ENCODE assay signal across 8 mouse cellular contexts in the genomic region with DNA sequence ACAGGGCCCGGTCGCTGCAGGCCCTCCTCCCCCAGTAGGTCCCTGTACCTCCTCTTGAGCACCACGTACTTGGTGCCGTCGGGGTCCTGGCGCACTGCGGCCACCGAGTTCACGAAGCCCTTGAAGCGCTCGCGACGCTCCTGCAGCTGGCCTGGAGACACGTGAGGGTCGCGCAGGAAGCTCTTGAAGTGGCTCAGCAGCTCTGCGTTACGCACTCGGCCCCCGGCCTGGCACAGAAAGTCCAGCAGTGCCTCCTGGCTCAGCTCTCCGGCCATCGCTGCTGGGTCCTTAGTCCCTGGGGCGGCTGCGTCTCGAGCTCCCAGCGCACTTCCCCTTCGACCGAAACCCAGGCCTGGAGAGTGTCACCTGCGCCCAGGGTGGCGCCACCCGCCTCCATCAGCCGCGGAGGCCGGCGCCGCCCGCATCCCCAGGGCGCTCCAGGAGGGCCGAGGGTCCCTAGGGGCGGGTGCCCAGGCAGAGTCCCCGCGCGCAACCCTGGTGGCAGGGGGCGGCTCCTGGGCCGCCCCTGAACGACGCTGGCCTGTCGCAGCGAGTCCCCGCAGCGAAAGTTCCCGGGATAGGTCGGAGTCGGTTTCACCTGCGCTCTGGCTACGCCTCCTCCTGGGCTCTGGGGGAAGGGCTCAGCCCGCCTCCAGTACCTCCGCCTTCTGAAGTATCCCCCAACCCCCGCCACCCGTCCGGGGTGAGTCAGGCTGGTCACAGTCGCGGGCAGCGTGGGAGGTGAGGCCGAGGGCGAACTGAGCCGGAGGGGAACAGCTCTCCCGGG. TPM values are rescaled to one million over a fixed set of nuclear protein-coding genes. Genes with fewer than 3 reads are reported as not detected.
A peak's percentile ranks its signal among the peaks of the same experiment; 100 is the strongest.
DNase-seq lines count a peak whose midpoint lies in the region; ATAC-seq lines count a peak whose summit lies in the region.

A gene (minus strand): TSS at position 439 of the 787 bp plus-strand sequence.

- peaks cover 37% of the 10 kb centered on the region for H3K27me3 ChIP-seq in embryonic facial prominence, embryonic 11.5 days (ENCODE audit: control insufficient read depth, insufficient read depth, low read length)
- peaks cover 79% of the 10 kb centered on the region for H3K27me3 ChIP-seq in hindbrain, embryonic 14.5 days (ENCODE audit: control insufficient read depth, insufficient read depth, low read length)
- H3K27me3 ChIP-seq in limb, embryonic 10.5 days (ENCODE audit: low read depth, poor library complexity, severe bottlenecking) = peaks cover 83% of the 10 kb centered on the region
- peaks cover 19% of the 10 kb centered on the region for H3K27me3 ChIP-seq in stomach, embryonic 14.5 days (ENCODE audit: control insufficient read depth, insufficient read depth, low read length)

- peak within 1 kb of the TSS; percentile 98 for H3K4me2 ChIP-seq in embryonic facial prominence, embryonic 11.5 days (ENCODE audit: low read depth, low read length)
- peak within 1 kb of the TSS; percentile 89 for H3K4me2 ChIP-seq in hindbrain, embryonic 14.5 days (replicated peaks)
- H3K4me2 ChIP-seq in stomach, embryonic 14.5 days (replicated peaks; ENCODE audit: low read depth, low read length) = peak within 1 kb of the TSS; percentile 91

- no peaks in the 10 kb centered on the region; the same call in 1 of the 2 replicates for H3K9me3 ChIP-seq in embryonic facial prominence, embryonic 11.5 days (replicated peaks; ENCODE audit: control insufficient read depth, low read length)
- H3K9me3 ChIP-seq in hindbrain, embryonic 14.5 days (ENCODE audit: control insufficient read depth, low read length) = no peaks in the 10 kb centered on the region
- no peaks in the 10 kb centered on the region for H3K9me3 ChIP-seq in limb, embryonic 10.5 days (replicated peaks)
- H3K9me3 ChIP-seq in stomach, embryonic 14.5 days (ENCODE audit: control insufficient read depth, low read depth, low read length) = no peaks in the 10 kb centered on the region

- DNase-seq in urinary bladder, adult 18-20 months (ENCODE audit: low spot score in 2 of 2) = peak; percentile 55 to 73
- no peak for DNase-seq in urinary bladder, postnatal 10 days (ENCODE audit: low spot score)
- peak; percentile 60 for DNase-seq in embryonic facial prominence, embryonic 11.5 days (ENCODE audit: low spot score)
- DNase-seq in hindbrain, embryonic 14.5 days (ENCODE audit: low spot score) = no peak
- DNase-seq in limb, embryonic 10.5 days (ENCODE audit: low spot score) = peak; percentile 69
- no peak for DNase-seq in spleen, adult 12 weeks (ENCODE audit: low spot score)

- H3K27ac ChIP-seq in embryonic facial prominence, embryonic 11.5 days (replicated peaks; ENCODE audit: low read depth, low read length) = no peak within 1 kb of the TSS
- H3K27ac ChIP-seq in hindbrain, embryonic 14.5 days = no peak within 1 kb of the TSS
- peak within 1 kb of the TSS; percentile 56 for H3K27ac ChIP-seq in limb, embryonic 10.5 days
- no peak within 1 kb of the TSS for H3K27ac ChIP-seq in stomach, embryonic 14.5 days (ENCODE audit: low read length)

- peak within 1 kb of the TSS; percentile 48 for H3K4me3 ChIP-seq in embryonic facial prominence, embryonic 11.5 days (ENCODE audit: low read depth, low read length)
- peak within 1 kb of the TSS; percentile 43 for H3K4me3 ChIP-seq in hindbrain, embryonic 14.5 days (replicated peaks; ENCODE audit: low read length)
- H3K4me3 ChIP-seq in limb, embryonic 10.5 days = peak within 1 kb of the TSS; percentile 62
- H3K4me3 ChIP-seq in stomach, embryonic 14.5 days (ENCODE audit: low read depth, low read length) = peak within 1 kb of the TSS; percentile 49

- H3K36me3 ChIP-seq in embryonic facial prominence, embryonic 11.5 days (replicated peaks; ENCODE audit: control insufficient read depth, insufficient read depth, low read depth, low read length) = no peaks in the 10 kb centered on the region
- H3K36me3 ChIP-seq in hindbrain, embryonic 14.5 days (replicated peaks; ENCODE audit: control insufficient read depth, insufficient read depth) = no peaks in the 10 kb centered on the region
- H3K36me3 ChIP-seq in limb, embryonic 10.5 days = no peaks in the 10 kb centered on the region
- no peaks in the 10 kb centered on the region for H3K36me3 ChIP-seq in stomach, embryonic 14.5 days (ENCODE audit: control insufficient read depth, insufficient read depth, low read length)

- H3K4me1 ChIP-seq in embryonic facial prominence, embryonic 11.5 days (ENCODE audit: control insufficient read depth, insufficient read depth, low read length) = peaks cover 7% of the 10 kb centered on the region; the same call in 1 of the 2 replicates
- H3K4me1 ChIP-seq in hindbrain, embryonic 14.5 days (replicated peaks; ENCODE audit: control insufficient read depth, insufficient read depth, low read length) = peaks cover 17% of the 10 kb centered on the region
- H3K4me1 ChIP-seq in limb, embryonic 10.5 days = peaks cover 43% of the 10 kb centered on the region
- peaks cover 12% of the 10 kb centered on the region; the same call in 1 of the 2 replicates for H3K4me1 ChIP-seq in stomach, embryonic 14.5 days (ENCODE audit: control insufficient read depth, insufficient read depth, low read length)

- ATAC-seq in embryonic facial prominence, embryonic 11.5 days (replicated peaks; ENCODE audit: insufficient number of reproducible peaks, low FRiP score, low TSS enrichment, low read depth) = peak; percentile 63
- ATAC-seq in hindbrain, embryonic 14.5 days (ENCODE audit: low FRiP score) = peak; percentile 63
- ATAC-seq in megakaryocyte-erythroid progenitor cell, adult 5-6 weeks (replicated peaks; ENCODE audit: low FRiP score, low TSS enrichment, poor library complexity, severe bottlenecking) = 0 out of 2 replicates have a peak, but pooled peaks have one; percentile 20
- ATAC-seq in stomach, embryonic 14.5 days (ENCODE audit: insufficient number of reproducible peaks, insufficient read depth, low FRiP score, low read depth) = peak; percentile 95

- WGBS in embryonic facial prominence, embryonic 11.5 days = 1% methylated on average over 68 of the region's 68 CpGs
- under 1% methylated on average over 68 of the region's 68 CpGs for WGBS in hindbrain, embryonic 14.5 days
- under 1% methylated on average over 64 of the region's 68 CpGs for WGBS in limb, embryonic 10.5 days
- WGBS in stomach, embryonic 14.5 days = under 1% methylated on average over 68 of the region's 68 CpGs

- H3K9ac ChIP-seq in embryonic facial prominence, embryonic 11.5 days (replicated peaks; ENCODE audit: low read length) = peak within 1 kb of the TSS; percentile 44
- H3K9ac ChIP-seq in hindbrain, embryonic 14.5 days = peak within 1 kb of the TSS; percentile 46
- H3K9ac ChIP-seq in stomach, embryonic 14.5 days (replicated peaks; ENCODE audit: low read depth, low read length) = no peak within 1 kb of the TSS; the same call in 1 of the 2 replicates

RNA-seq across cellular contexts. Expression of the gene that starts here (rescaled TPM):
- polyA plus RNA-seq in embryonic facial prominence, embryonic 11.5 days (2014; fragmentation: Nextera tagmentation; extraction: Ambion mirVana) = 0.45 and 0.66 TPM in 2 replicates
- polyA plus RNA-seq in hindbrain, embryonic 14.5 days (2014; fragmentation: Nextera tagmentation; extraction: Ambion mirVana) = not detected in 2 replicates
- polyA plus RNA-seq in limb, embryonic 10.5 days (2016; fragmentation: Nextera tagmentation; extraction: Ambion mirVana) = 1.1 and 1.3 TPM in 2 replicates
- total RNA-seq in megakaryocyte-erythroid progenitor cell, adult 5-6 weeks (2014; fragmentation: Nextera tagmentation) = not detected in 2 replicates
- not detected in 2 replicates for total RNA-seq in megakaryocyte-erythroid progenitor cell, adult 5-6 weeks (2017)
- polyA plus RNA-seq in stomach, embryonic 14.5 days (2014; fragmentation: Nextera tagmentation; extraction: Ambion mirVana) = 1.4 and 1.5 TPM in 2 replicates

Comparison
In these comparisons a context has a peak if more than half of its experiments do, and no peak if none do; other contexts are left out.
1. DNase-seq: peak in urinary bladder, adult 18-20 months (2 of 2) and limb, embryonic 10.5 days (single experiment); none in urinary bladder, postnatal 10 days (single experiment), hindbrain, embryonic 14.5 days (single experiment) and spleen, adult 12 weeks (single experiment).
2. Peak in DNase-seq, ATAC-seq, H3K4me3 ChIP-seq, H3K9ac ChIP-seq and H3K4me2 ChIP-seq in embryonic facial prominence, embryonic 11.5 days; RNA of the gene not detected or under 1 TPM.
3. Peak in ATAC-seq, H3K4me3 ChIP-seq, H3K9ac ChIP-seq and H3K4me2 ChIP-seq in hindbrain, embryonic 14.5 days; RNA of the gene not detected or under 1 TPM.
4. Peak in ATAC-seq in megakaryocyte-erythroid progenitor cell, adult 5-6 weeks; RNA of the gene not detected or under 1 TPM.
5. ATAC-seq: peak in every context shown above with its lines; median percentile 95 in stomach, embryonic 14.5 days; 63 in embryonic facial prominence, embryonic 11.5 days; 63 in hindbrain, embryonic 14.5 days; 20 in megakaryocyte-erythroid progenitor cell, adult 5-6 weeks.
6. Peak in every context shown above with its lines, with median percentiles within 50 percentile points of each other: H3K4me2 ChIP-seq and H3K4me3 ChIP-seq.